Mouse (Mus musculus) small intestine, adult 2 months (tissue): ENCODE data around the gene Nipal1.

Experiments used
- CTCF ChIP-seq: fragments of 200-500 bp; IDR thresholded peaks from 2 replicates; pipeline ENCODE4 v1.5.1; 2012; ENCODE audit warnings: low read depth, mild to moderate bottlenecking, control low read depth, inconsistent platforms, low read length, moderate library complexity, mixed read lengths; ENCODE audit not compliant: insufficient replicate concordance, insufficient read length; ENCODE audit errors: extremely low read depth
- POLR2A ChIP-seq: fragments of 200-500 bp; IDR thresholded peaks from 2 replicates; pipeline ENCODE4 v1.6.1; 2012; ENCODE audit warnings: low read depth, mild to moderate bottlenecking, control low read depth, inconsistent platforms, low read length, moderate library complexity

DNA sequence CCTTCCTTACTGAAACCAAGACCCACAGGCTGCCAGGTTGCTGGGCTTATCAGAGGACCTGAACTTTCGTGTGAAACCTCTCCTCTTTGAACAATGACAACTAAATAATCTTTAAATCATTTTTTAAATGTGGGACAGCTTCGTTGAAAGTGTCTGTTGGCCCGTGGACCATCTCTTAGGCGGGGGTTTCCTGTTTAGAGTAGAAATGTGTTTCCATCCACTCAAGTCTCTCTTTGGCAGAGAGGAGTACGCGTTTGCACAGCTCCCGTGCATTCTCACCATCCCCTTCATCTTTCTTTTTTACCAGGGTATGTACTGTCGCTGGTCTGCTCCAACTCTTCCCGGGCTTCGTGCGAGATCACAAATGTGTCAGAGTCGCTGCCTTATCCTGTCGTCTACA lies 10.8 kb downstream of the Nipal1 start:
- no peak for TF ChIP-seq CTCF
- no peak for TF ChIP-seq POLR2A
